Mouse (Mus musculus) testis, adult 2 months (tissue): ENCODE data around the gene Tex26.

Source experiments
- CTCF ChIP-seq: fragments of 200-500 bp; IDR thresholded peaks from 2 replicates; pipeline ENCODE4 v1.5.1; 2012; ENCODE audit warnings: low read depth, mild to moderate bottlenecking, inconsistent platforms, low read length, moderate library complexity; ENCODE audit not compliant: control insufficient read depth, insufficient read depth, insufficient replicate concordance
- POLR2A ChIP-seq: fragments of 200-500 bp; IDR thresholded peaks from 2 replicates; pipeline ENCODE4 v1.6.1; 2012; ENCODE audit warnings: low read depth, mild to moderate bottlenecking, inconsistent platforms, low read length, moderate library complexity; ENCODE audit not compliant: control insufficient read depth

- TF ChIP-seq CTCF (no peak), POLR2A (no peak)
These were observed 77.7 kb downstream of the Tex26 start for GRCm38 (mm10) chr5:149517116-149517515.
